Mouse (Mus musculus): ENCODE data around the gene Pramel7.
"Not testable (repeated sequence)": the region's sequence is repeated elsewhere in the genome, so short reads cannot be mapped to it uniquely, and the experiment has no call there.

Gene Pramel7

GRCm38 (mm10) chr2:87496993-87497392 lies at the start of gene Pramel7:
Gene Pramel7, minus strand, starts transcription at chr2:87497093.
- not testable (repeated sequence) for DNase-seq (ENCODE audit: low read depth, low spot score)

GRCm38 (mm10) chr2:87545442-87545841 lies 48.5 kb upstream of the Pramel7 start, which contains the start of gene Olfr1128:
Gene Olfr1128, minus strand, starts transcription at chr2:87545542.
- no peak for DNase-seq (ENCODE audit: low read depth, low spot score)

GRCm38 (mm10) chr2:87534826-87535225 lies 37.9 kb upstream of the Pramel7 start:
- no peak for DNase-seq (ENCODE audit: low read depth, low spot score)

- no peak for DNase-seq (ENCODE audit: low read depth, low spot score)
Measured at GRCm38 (mm10) chr2:87531496-87531895, 34.6 kb upstream of the Pramel7 start, which contains the start of gene Olfr153. Gene Olfr153, plus strand, starts transcription at chr2:87531796.

- DNase-seq (ENCODE audit: low read depth, low spot score), result not testable (repeated sequence)
Measured at GRCm38 (mm10) chr2:87525899-87526616, 29.2 kb upstream of the Pramel7 start.

- no peak for DNase-seq (ENCODE audit: low read depth, low spot score)
Measured at GRCm38 (mm10) chr2:87520651-87521050, 23.8 kb upstream of the Pramel7 start.

GRCm38 (mm10) chr2:87516581-87516980 lies 19.7 kb upstream of the Pramel7 start:
- no peak for DNase-seq (ENCODE audit: low read depth, low spot score)

- DNase-seq (ENCODE audit: low read depth, low spot score), result no peak
Measured at GRCm38 (mm10) chr2:87515457-87516060, 18.7 kb upstream of the Pramel7 start.

GRCm38 (mm10) chr2:87515046-87515445 lies 18.2 kb upstream of the Pramel7 start:
- no peak for DNase-seq (ENCODE audit: low read depth, low spot score)

GRCm38 (mm10) chr2:87506265-87506664 lies 9.4 kb upstream of the Pramel7 start, which contains the start of gene Pramel6:
Gene Pramel6, plus strand, starts transcription at chr2:87506565.
- no peak for DNase-seq (ENCODE audit: low read depth, low spot score)

- DNase-seq (ENCODE audit: low read depth, low spot score), result no peak
Measured at GRCm38 (mm10) chr2:87482276-87482675, 14.6 kb downstream of the Pramel7 start.

- DNase-seq (ENCODE audit: low read depth, low spot score), result no peak
Measured at GRCm38 (mm10) chr2:87481158-87481557, 15.7 kb downstream of the Pramel7 start.

- no peak for DNase-seq (ENCODE audit: low read depth, low spot score)
Measured at GRCm38 (mm10) chr2:87480207-87480606, 16.7 kb downstream of the Pramel7 start.

- no peak for DNase-seq (ENCODE audit: low read depth, low spot score)
Measured at GRCm38 (mm10) chr2:87461769-87462168, 35.1 kb downstream of the Pramel7 start.

- no peak for DNase-seq (ENCODE audit: low read depth, low spot score)
Measured at GRCm38 (mm10) chr2:87453662-87454061, 43.2 kb downstream of the Pramel7 start, which contains the start of gene Olfr1126. Gene Olfr1126, plus strand, starts transcription at chr2:87453962.

All from brain, embryonic 18.5 days (tissue).